Mouse (Mus musculus) lung, adult 2 months (tissue): Measurements from ENCODE around the gene Slc17a9.

Experiments used
- CTCF ChIP-seq: fragments of 200-500 bp; IDR thresholded peaks from 2 replicates; pipeline ENCODE4 v1.5.1; 2011; ENCODE audit warnings: mild to moderate bottlenecking, low read length, control low read depth; ENCODE audit not compliant: insufficient read depth
- POLR2A ChIP-seq: fragments of 200-500 bp; IDR thresholded peaks from 2 replicates; pipeline ENCODE4 v1.6.1; 2011; ENCODE audit warnings: low read depth, mild to moderate bottlenecking, control low read depth, low read length, borderline replicate concordance; ENCODE audit errors: extremely low read depth

- no peak for TF ChIP-seq CTCF
- peak; percentile 75; the same call in 1 of the 2 replicates for TF ChIP-seq POLR2A
Measured at GRCm38 (mm10) chr2:180709923-180710272, 15.2 kb upstream of the Slc17a9 start, which contains the start of the genes Dido1 and Gid8.
